Mouse (Mus musculus): Measurements from ENCODE around the gene Capza1. TPM values are rescaled to one million over a fixed set of nuclear protein-coding genes. Genes with fewer than 3 reads are reported as not detected.
"Not testable (repeated sequence)": the region's sequence is repeated elsewhere in the genome, so short reads cannot be mapped to it uniquely, and the experiment has no call there.

Gene Capza1
- total RNA-seq, 2 experiments from 2014 or later, result 24.9 to 31.7 TPM

DNA sequence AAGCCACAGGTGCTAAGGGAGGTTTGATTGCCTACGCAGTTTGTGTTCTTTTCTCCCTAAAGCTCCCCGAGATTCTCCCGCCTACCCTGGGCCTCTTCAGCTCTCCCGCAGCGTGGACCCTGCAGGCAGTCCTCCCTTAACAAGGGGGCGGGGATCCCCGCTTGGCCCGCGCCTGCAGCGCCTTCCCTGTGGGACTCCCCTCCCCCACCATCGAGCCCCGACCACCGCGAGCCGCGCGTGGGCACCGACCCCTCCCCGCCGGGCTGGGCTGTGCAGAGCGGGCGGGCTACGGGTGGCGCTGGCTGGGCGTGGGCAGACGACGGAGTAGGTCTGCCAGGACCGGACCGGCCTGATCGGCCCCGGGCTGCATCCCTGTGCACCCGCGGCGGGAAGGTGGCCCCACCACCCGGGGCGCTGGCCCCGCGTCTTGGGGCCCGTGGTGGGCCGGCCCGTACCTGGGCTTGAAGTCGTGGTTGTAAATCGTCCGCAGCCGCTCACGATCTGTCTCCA lies 46.8 kb downstream of the Capza1 start:
- peak; percentile 64 to 71 for DNase-seq

DNA sequence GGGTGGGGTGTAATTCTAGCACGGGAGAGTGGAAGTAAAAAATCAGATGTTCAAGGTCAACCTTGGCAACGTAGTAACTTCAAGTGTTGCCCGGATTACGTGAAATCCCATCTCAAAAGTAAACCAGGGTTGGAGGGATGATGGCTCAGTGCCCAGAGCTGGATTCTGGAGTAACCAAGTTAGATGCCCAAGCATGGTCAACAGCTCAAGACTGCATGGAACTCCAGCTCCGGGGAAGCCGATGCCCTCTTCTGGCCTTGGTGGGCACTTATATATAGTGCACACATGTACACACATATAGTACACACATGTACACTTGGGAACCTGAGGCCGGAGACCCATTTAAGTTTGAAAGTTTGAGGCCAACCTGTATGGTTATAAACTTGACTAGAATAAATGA lies 48.2 kb downstream of the Capza1 start:
- DNase-seq, result no peak

DNA sequence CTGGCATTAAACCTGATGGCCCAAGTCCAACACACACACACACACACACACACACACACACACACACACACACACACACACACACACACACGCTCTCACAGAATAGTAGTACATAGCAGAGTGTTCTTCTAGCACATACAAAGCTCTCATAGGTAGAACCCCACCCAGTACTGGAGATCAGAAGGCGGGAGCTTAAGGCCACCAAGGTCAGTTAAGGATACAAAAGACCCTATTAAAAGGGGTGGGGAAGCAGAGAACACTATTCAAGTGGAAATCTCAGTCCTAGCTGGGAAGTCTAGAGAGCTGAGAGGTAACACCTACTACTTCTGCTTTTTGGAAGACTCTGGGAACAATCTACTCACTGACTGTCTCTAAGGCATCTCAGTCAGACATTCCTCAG lies 49.0 kb downstream of the Capza1 start:
- DNase-seq, result no peak

- no peak for DNase-seq
Measured at GRCm38 (mm10) chr3:104814746-104815145, 49.6 kb downstream of the Capza1 start.

DNA sequence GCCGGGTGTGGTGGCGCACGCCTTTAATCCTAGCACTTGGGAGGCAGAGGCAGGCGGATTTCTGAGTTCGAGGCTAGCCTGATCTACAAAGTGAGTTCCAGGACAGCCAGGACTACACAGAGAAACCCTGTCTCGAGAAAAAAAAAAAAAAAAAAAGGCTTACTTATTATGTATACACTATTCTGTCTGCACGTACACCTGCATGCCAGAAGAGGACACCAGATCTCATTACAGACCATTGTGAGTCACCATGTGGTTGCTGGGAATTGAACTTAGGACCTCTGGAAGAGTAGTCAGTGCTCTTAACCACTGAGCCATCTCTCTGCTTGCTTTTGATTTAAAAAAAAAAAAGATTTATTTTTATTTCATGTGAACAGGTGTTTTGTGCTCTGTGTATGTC lies 51.1 kb downstream of the Capza1 start:
- DNase-seq, result not testable (repeated sequence)

- no peak for DNase-seq
Measured at GRCm38 (mm10) chr3:104812254-104812653, 52.1 kb downstream of the Capza1 start.

DNA sequence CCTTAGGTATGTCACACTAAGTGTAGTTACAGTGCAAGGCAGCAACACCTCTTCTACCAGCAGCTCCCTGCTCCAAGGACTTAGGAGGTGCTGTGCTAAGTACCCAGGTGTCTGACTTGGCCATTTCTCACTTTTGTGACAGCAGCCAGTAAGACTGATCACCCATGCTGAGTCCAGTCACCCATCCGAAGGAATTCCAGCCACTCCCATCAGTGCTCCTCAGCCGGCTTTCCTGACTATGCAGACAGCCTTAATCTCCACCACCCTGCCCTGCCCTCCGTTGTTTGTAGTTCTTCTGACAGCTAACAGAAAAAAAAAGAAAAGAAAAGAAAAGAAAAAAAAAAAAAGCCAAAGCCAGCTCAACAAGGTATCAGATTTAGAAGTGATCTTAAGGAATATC lies 52.6 kb downstream of the Capza1 start:
- no peak for DNase-seq

DNA sequence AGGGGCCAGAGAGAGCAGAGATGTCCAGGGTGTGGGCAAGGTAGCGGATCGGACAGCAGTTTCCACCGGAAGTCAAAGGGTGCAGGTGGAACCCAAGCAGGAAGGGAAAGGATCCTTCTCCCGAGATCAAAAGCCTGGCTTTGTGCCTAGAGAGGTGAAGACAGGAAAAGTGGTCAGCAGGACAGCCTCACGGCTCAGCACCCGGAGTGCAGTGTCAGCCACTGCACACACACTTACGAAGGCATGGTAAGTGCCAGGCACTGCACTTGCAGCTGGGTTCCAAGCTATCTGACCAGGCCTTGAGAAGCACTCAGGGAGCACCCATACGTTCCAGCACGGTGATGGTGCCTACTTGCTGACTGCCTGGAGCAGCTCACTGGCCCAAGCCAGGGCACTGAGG lies 58.8 kb downstream of the Capza1 start:
- DNase-seq, result no peak

- no peak for DNase-seq
Measured at GRCm38 (mm10) chr3:104804312-104804711, 60.0 kb downstream of the Capza1 start.

DNA sequence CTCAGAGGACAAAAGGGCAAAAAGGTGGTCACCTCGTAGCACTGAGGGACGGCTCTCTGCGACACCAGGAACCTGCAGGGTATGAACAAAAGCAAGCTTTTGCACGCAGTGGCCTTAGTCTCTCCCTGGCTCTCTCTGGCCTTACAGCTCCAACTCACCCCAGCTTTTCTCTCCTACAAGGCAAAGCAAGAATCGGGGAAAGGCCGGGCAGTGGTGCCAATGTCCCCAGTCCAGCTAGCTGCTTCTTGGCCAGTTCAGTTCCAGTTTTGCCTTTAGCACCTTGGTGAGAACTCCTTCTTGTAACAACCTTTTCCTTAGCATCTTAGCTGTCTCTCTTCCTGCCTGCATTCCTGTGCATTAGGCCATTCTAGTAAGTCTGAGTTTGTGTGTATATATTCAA lies 62.8 kb downstream of the Capza1 start:
- DNase-seq, result no peak

GRCm38 (mm10) chr3:104800681-104801080 lies 63.6 kb downstream of the Capza1 start:
- DNase-seq, result no peak

GRCm38 (mm10) chr3:104796430-104797082 lies 67.7 kb downstream of the Capza1 start:
- no peak for DNase-seq

DNA sequence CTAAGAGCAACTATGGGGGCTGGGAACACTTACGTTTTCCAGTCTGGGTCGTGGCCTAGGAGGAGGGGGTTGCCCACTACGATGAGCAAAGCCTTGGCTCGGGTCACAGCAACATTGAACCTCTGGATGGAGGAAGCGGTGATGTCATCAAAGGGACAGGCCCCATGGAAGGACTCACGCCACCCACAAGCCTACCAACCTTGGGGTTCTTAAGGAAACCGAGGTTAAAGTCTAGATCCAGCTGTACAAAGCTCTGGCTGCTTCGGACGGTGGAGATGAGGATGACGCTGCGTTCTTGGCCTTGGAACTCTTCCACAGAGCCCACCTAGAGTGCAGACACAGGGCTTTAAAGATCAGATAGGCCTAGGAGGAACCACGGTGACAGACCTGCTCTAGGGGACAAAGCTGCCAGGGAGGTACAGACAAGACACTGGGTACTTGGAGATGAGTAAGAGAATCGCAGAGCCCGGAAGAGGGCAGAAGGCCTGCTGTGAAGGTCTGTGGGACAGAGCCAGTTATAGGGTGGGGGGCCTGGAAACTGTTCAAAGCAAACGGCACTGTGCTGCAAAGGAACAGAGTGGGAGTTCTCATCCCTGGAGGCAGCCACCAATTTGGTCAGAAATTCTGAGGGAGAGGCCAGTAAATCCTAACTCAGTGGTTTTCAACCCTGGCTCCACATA lies 68.5 kb downstream of the Capza1 start:
- DNase-seq, result peak in 1 of 2 experiments; percentile 22

DNA sequence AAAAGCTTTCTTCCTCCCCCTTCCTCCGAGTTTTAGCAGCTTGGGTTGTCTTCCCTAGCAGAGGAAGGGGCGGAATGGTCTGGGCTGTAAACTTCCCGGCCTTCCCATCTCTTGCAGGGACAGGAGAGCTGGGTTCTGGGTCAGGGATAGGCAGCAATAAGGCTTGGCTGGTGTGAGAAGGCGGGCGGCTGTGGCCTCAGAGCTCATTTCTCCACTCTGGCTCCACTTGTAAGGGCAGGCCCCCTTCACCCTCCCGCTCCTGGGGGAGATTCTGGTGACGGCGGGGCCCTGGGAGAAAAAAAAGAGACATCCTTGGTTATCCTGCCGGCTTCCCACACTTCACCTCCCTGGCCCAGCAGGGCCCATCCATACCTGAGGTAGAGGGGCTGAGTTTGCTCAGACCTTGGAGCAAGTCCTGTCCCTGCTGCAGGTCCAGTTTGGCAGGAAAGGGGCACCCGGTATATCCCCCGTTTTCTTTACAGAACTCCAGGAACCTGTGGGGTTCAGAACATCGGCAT lies 69.3 kb downstream of the Capza1 start:
- DNase-seq, result peak in 1 of 2 experiments; percentile 45

DNA sequence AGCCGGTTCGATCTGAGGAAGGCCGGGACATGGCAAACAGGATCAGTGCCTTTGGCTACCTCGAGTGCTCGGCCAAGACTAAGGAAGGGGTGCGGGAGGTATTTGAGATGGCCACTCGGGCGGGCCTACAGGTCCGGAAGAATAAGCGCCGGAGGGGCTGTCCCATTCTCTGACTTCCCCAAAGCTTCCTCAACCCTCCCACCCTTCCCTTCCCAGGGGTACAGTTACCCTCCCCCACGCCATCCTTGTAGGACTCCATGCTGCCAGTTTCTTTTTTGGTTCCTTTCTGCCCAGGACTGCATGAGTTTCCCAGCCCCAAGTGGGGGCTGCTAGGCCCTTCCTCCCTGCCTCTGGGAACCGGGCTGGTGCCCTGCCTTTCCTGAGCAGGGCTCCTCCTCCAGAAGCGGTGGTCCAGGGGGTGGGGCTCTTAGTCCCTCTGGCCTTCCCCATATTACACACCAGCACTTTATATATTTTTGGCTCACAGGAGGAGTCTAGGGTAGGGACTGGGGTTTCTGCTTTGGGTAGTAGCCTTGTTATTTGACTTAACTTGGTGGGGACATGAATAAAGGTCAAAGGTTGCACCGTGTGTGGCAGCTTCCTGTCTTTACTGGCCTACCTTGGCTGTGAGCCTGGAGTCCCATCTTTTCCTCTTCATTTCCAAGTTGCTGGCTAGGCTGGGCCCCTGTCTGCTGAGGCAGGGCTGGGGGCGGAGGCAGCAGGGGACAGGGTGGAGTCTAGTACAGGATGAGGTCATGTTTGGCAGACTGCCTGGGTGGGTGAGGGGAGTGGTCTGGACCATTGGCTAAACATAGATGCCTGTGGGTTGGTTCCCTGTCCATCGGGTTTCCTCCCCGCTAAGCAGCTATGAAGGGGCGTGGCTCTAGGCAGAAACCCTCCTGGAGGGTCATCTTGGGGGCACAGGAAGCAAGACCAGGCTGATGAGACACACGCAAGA lies 70.2 kb downstream of the Capza1 start:
- DNase-seq, result peak; percentile 96

- DNase-seq, result peak in 1 of 2 experiments; percentile 21
Measured at GRCm38 (mm10) chr3:104792360-104793270, 71.7 kb downstream of the Capza1 start.

- no peak for DNase-seq
Measured at GRCm38 (mm10) chr3:104791671-104792070, 72.6 kb downstream of the Capza1 start.

- DNase-seq, result peak in 1 of 2 experiments; percentile 38
Measured at GRCm38 (mm10) chr3:104791017-104791416, 73.3 kb downstream of the Capza1 start.

DNA sequence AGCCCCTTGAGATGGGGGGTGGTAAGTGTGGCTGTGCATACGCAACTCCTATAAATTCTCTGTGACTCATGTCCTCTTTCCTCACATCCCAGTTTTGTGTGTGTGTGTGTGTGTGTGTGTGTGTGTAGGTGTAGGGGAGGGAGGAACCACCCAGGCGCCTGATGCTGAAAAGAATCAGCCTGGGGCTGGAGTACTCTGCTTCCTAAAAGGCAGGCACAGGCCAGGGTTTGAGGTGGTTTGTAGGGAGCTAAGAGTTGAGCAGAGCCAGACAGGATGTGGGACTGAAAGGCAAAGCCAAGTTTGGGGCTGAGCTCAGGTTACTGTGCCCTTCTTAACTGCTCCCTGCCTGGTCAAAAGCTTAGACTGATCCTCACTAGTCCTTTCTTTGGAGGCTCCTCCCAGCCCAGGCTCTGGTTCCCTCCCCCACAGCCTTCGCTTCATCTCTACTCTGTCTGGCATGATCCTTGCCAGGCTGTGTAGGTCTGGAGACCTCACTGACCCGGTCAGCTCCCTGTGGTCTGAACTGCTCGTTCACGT lies 73.8 kb downstream of the Capza1 start:
- peak; percentile 57 to 58 for DNase-seq

- DNase-seq, result peak; percentile 76 to 83
Measured at GRCm38 (mm10) chr3:104789822-104790221, 74.5 kb downstream of the Capza1 start.

DNA sequence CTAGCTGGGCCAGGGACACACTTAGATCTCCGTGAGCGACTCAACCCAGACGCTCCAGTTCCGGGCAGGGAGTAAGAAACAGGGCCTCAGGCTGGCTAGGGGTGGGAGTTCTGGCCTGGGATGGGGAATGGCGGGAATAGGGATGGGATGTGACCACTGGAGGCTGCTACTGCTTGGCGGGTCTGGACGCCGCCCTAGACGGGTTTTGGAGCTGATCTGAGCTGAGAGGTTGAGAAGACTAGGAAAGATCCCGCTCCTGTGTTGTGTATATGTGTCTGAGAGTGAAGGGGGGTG lies 75.0 kb downstream of the Capza1 start:
- peak in 1 of 2 experiments; percentile 62 for DNase-seq

Measured in heart, adult 18-20 months (tissue).